Mouse (Mus musculus): ENCODE measurements around the gene Tmem108. TPM values are rescaled to one million over a fixed set of nuclear protein-coding genes. Genes with fewer than 3 reads are reported as not detected.

Tmem108 gene
- polyA plus RNA-seq, 1 experiment from 2014 or later = 33.2 TPM

- DNase-seq (no peak), ATAC-seq (ENCODE audit: low FRiP score, low TSS enrichment) (no peak)
- Histone ChIP-seq H3K36me3 (ENCODE audit: control insufficient read depth, insufficient read depth, low read length) (no peaks in the 10 kb centered on the region), H3K9me3 (ENCODE audit: control insufficient read depth, low read length) (no peaks in the 10 kb centered on the region), H3K4me2 (ENCODE audit: low read length) (no peak overlapping the region), H3K27me3 (ENCODE audit: control insufficient read depth, insufficient read depth, low read length) (no peaks in the 10 kb centered on the region), H3K4me1 (ENCODE audit: control insufficient read depth, insufficient read depth, low read length) (no peaks in the 10 kb centered on the region), H3K9ac (replicated peaks; ENCODE audit: low read length) (no peak overlapping the region), H3K4me3 (replicated peaks; ENCODE audit: low read depth, low read length) (no peak overlapping the region), H3K27ac (replicated peaks; ENCODE audit: low read depth, low read length) (no peak overlapping the region)
- 95% methylated on average over 5 of the region's 5 CpGs for WGBS
Measured at GRCm38 (mm10) chr9:103702452-103702851, 59.2 kb downstream of the Tmem108 start.

GRCm38 (mm10) chr9:103701448-103701847 lies 60.2 kb downstream of the Tmem108 start:
- ATAC-seq (ENCODE audit: low FRiP score, low TSS enrichment) = no peak
- WGBS = 49% methylated on average over 4 of the region's 4 CpGs

GRCm38 (mm10) chr9:103700240-103700639 lies 61.4 kb downstream of the Tmem108 start:
- Histone ChIP-seq H3K9ac (replicated peaks; ENCODE audit: low read length) (no peak overlapping the region), H3K27ac (replicated peaks; ENCODE audit: low read depth, low read length) (no peak overlapping the region), H3K4me1 (ENCODE audit: control insufficient read depth, insufficient read depth, low read length) (no peaks in the 10 kb centered on the region), H3K9me3 (ENCODE audit: control insufficient read depth, low read length) (no peaks in the 10 kb centered on the region), H3K4me3 (replicated peaks; ENCODE audit: low read depth, low read length) (no peak overlapping the region), H3K4me2 (ENCODE audit: low read length) (no peak overlapping the region), H3K36me3 (ENCODE audit: control insufficient read depth, insufficient read depth, low read length) (no peaks in the 10 kb centered on the region), H3K27me3 (ENCODE audit: control insufficient read depth, insufficient read depth, low read length) (no peaks in the 10 kb centered on the region)
- no peak for DNase-seq
- no peak for ATAC-seq (ENCODE audit: low FRiP score, low TSS enrichment)
- 92% methylated on average over 1 of the region's 1 CpGs for WGBS

More at GRCm38 (mm10) chr9:103701448-103701847, 60.2 kb downstream of the Tmem108 start:
- DNase-seq = no peak
- H3K4me2 ChIP-seq (ENCODE audit: low read length) = no peak overlapping the region
- H3K27me3 ChIP-seq (ENCODE audit: control insufficient read depth, insufficient read depth, low read length) = no peaks in the 10 kb centered on the region
- H3K4me3 ChIP-seq (replicated peaks; ENCODE audit: low read depth, low read length) = no peak overlapping the region
- no peak overlapping the region for H3K27ac ChIP-seq (replicated peaks; ENCODE audit: low read depth, low read length)
- H3K4me1 ChIP-seq (ENCODE audit: control insufficient read depth, insufficient read depth, low read length) = no peaks in the 10 kb centered on the region
- no peaks in the 10 kb centered on the region for H3K9me3 ChIP-seq (ENCODE audit: control insufficient read depth, low read length)
- H3K9ac ChIP-seq (replicated peaks; ENCODE audit: low read length) = no peak overlapping the region
- H3K36me3 ChIP-seq (ENCODE audit: control insufficient read depth, insufficient read depth, low read length) = no peaks in the 10 kb centered on the region

GRCm38 (mm10) chr9:103696967-103697366 lies 64.7 kb downstream of the Tmem108 start:
- peak; percentile 31 for DNase-seq
- Histone ChIP-seq H3K4me1 (ENCODE audit: control insufficient read depth, insufficient read depth, low read length) (no peaks in the 10 kb centered on the region), H3K27ac (replicated peaks; ENCODE audit: low read depth, low read length) (0 out of 2 replicates have a peak overlapping the region, but pooled peaks have one; percentile 5)

GRCm38 (mm10) chr9:103693826-103694225 lies 67.8 kb downstream of the Tmem108 start:
- no peaks in the 10 kb centered on the region for H3K4me1 ChIP-seq (ENCODE audit: control insufficient read depth, insufficient read depth, low read length)
- no peak for DNase-seq
- no peaks in the 10 kb centered on the region for H3K36me3 ChIP-seq (ENCODE audit: control insufficient read depth, insufficient read depth, low read length)

More at GRCm38 (mm10) chr9:103696967-103697366, 64.7 kb downstream of the Tmem108 start:
- no peak overlapping the region for H3K4me3 ChIP-seq (replicated peaks; ENCODE audit: low read depth, low read length)
- no peaks in the 10 kb centered on the region for H3K9me3 ChIP-seq (ENCODE audit: control insufficient read depth, low read length)
- H3K27me3 ChIP-seq (ENCODE audit: control insufficient read depth, insufficient read depth, low read length) = no peaks in the 10 kb centered on the region
- H3K36me3 ChIP-seq (ENCODE audit: control insufficient read depth, insufficient read depth, low read length) = no peaks in the 10 kb centered on the region
- WGBS = 64% methylated on average over 6 of the region's 6 CpGs
- no peak overlapping the region for H3K4me2 ChIP-seq (ENCODE audit: low read length)
- ATAC-seq (ENCODE audit: low FRiP score, low TSS enrichment) = no peak
- H3K9ac ChIP-seq (replicated peaks; ENCODE audit: low read length) = no peak overlapping the region

GRCm38 (mm10) chr9:103692699-103693098 lies 68.9 kb downstream of the Tmem108 start:
- Histone ChIP-seq H3K27ac (replicated peaks; ENCODE audit: low read depth, low read length) (no peak overlapping the region), H3K9ac (replicated peaks; ENCODE audit: low read length) (no peak overlapping the region), H3K9me3 (ENCODE audit: control insufficient read depth, low read length) (no peaks in the 10 kb centered on the region), H3K27me3 (ENCODE audit: control insufficient read depth, insufficient read depth, low read length) (no peaks in the 10 kb centered on the region), H3K4me2 (ENCODE audit: low read length) (no peak overlapping the region), H3K4me1 (ENCODE audit: control insufficient read depth, insufficient read depth, low read length) (no peaks in the 10 kb centered on the region), H3K36me3 (ENCODE audit: control insufficient read depth, insufficient read depth, low read length) (no peaks in the 10 kb centered on the region), H3K4me3 (replicated peaks; ENCODE audit: low read depth, low read length) (no peak overlapping the region)
- WGBS = 75% methylated on average over 4 of the region's 4 CpGs
- DNase-seq = peak; percentile 56
- no peak for ATAC-seq (ENCODE audit: low FRiP score, low TSS enrichment)

More at GRCm38 (mm10) chr9:103693826-103694225, 67.8 kb downstream of the Tmem108 start:
- no peak overlapping the region for H3K27ac ChIP-seq (replicated peaks; ENCODE audit: low read depth, low read length)
- H3K4me3 ChIP-seq (replicated peaks; ENCODE audit: low read depth, low read length) = no peak overlapping the region
- no peak overlapping the region for H3K9ac ChIP-seq (replicated peaks; ENCODE audit: low read length)
- H3K4me2 ChIP-seq (ENCODE audit: low read length) = no peak overlapping the region
- no peaks in the 10 kb centered on the region for H3K9me3 ChIP-seq (ENCODE audit: control insufficient read depth, low read length)
- no peak for ATAC-seq (ENCODE audit: low FRiP score, low TSS enrichment)
- H3K27me3 ChIP-seq (ENCODE audit: control insufficient read depth, insufficient read depth, low read length) = no peaks in the 10 kb centered on the region

- 94% methylated on average over 9 of the region's 9 CpGs for WGBS
- H3K4me2 ChIP-seq (ENCODE audit: low read length) = no peak overlapping the region
- no peaks in the 10 kb centered on the region for H3K36me3 ChIP-seq (ENCODE audit: control insufficient read depth, insufficient read depth, low read length)
- H3K27me3 ChIP-seq (ENCODE audit: control insufficient read depth, insufficient read depth, low read length) = no peaks in the 10 kb centered on the region
- DNase-seq (no peak), ATAC-seq (ENCODE audit: low FRiP score, low TSS enrichment) (no peak)
- H3K4me1 ChIP-seq (ENCODE audit: control insufficient read depth, insufficient read depth, low read length) = 0 out of 2 replicates have a peak, but pooled peaks cover 8% of the 10 kb centered on the region
- H3K9ac ChIP-seq (replicated peaks; ENCODE audit: low read length) = no peak overlapping the region
- H3K4me3 ChIP-seq (replicated peaks; ENCODE audit: low read depth, low read length) = no peak overlapping the region
- no peaks in the 10 kb centered on the region for H3K9me3 ChIP-seq (ENCODE audit: control insufficient read depth, low read length)
- no peak overlapping the region for H3K27ac ChIP-seq (replicated peaks; ENCODE audit: low read depth, low read length)
Measured at GRCm38 (mm10) chr9:103691847-103692246, 69.8 kb downstream of the Tmem108 start.

- Histone ChIP-seq H3K27me3 (ENCODE audit: control insufficient read depth, insufficient read depth, low read length) (no peaks in the 10 kb centered on the region), H3K9ac (replicated peaks; ENCODE audit: low read length) (no peak overlapping the region), H3K27ac (replicated peaks; ENCODE audit: low read depth, low read length) (no peak overlapping the region), H3K4me2 (ENCODE audit: low read length) (no peak overlapping the region), H3K9me3 (ENCODE audit: control insufficient read depth, low read length) (no peaks in the 10 kb centered on the region), H3K4me3 (replicated peaks; ENCODE audit: low read depth, low read length) (no peak overlapping the region), H3K4me1 (ENCODE audit: control insufficient read depth, insufficient read depth, low read length) (0 out of 2 replicates have a peak, but pooled peaks cover 11% of the 10 kb centered on the region), H3K36me3 (ENCODE audit: control insufficient read depth, insufficient read depth, low read length) (no peaks in the 10 kb centered on the region)
- DNase-seq = no peak
- ATAC-seq (ENCODE audit: low FRiP score, low TSS enrichment) = no peak
- WGBS = 65% methylated on average over 3 of the region's 3 CpGs
Measured at GRCm38 (mm10) chr9:103690446-103690845, 71.2 kb downstream of the Tmem108 start.

- Histone ChIP-seq H3K9me3 (ENCODE audit: control insufficient read depth, low read length) (no peaks in the 10 kb centered on the region), H3K36me3 (ENCODE audit: control insufficient read depth, insufficient read depth, low read length) (no peaks in the 10 kb centered on the region), H3K27ac (replicated peaks; ENCODE audit: low read depth, low read length) (no peak overlapping the region), H3K4me2 (ENCODE audit: low read length) (no peak overlapping the region), H3K4me3 (replicated peaks; ENCODE audit: low read depth, low read length) (no peak overlapping the region), H3K9ac (replicated peaks; ENCODE audit: low read length) (no peak overlapping the region), H3K4me1 (ENCODE audit: control insufficient read depth, insufficient read depth, low read length) (0 out of 2 replicates have a peak, but pooled peaks cover 11% of the 10 kb centered on the region), H3K27me3 (ENCODE audit: control insufficient read depth, insufficient read depth, low read length) (no peaks in the 10 kb centered on the region)
- 81% methylated on average over 7 of the region's 7 CpGs for WGBS
- ATAC-seq (ENCODE audit: low FRiP score, low TSS enrichment) = no peak
- no peak for DNase-seq
Measured at GRCm38 (mm10) chr9:103689697-103690096, 71.9 kb downstream of the Tmem108 start.
